Mouse (Mus musculus) lung, adult 2 months (tissue): ENCODE data around the gene Il6st.

Experiments used
- CTCF ChIP-seq: fragments of 200-500 bp; IDR thresholded peaks from 2 replicates; pipeline ENCODE4 v1.5.1; 2011; ENCODE audit warnings: mild to moderate bottlenecking, low read length, control low read depth; ENCODE audit not compliant: insufficient read depth
- POLR2A ChIP-seq: fragments of 200-500 bp; IDR thresholded peaks from 2 replicates; pipeline ENCODE4 v1.6.1; 2011; ENCODE audit warnings: low read depth, mild to moderate bottlenecking, control low read depth, low read length, borderline replicate concordance; ENCODE audit errors: extremely low read depth

- no peak for TF ChIP-seq CTCF
- TF ChIP-seq POLR2A: no peak
These were observed 46.8 kb downstream of the Il6st start for GRCm38 (mm10) chr13:112510437-112511212.
